Mouse (Mus musculus): ENCODE measurements at regions not wholly inside any gene's neighbourhood (a gene's known extent, or its start where the extent isn't known, plus 50 kb on each side); places are given as distances from the start of the nearest gene placed in this dataset.
A peak's percentile ranks its signal among the peaks of the same experiment; 100 is the strongest.

DNA sequence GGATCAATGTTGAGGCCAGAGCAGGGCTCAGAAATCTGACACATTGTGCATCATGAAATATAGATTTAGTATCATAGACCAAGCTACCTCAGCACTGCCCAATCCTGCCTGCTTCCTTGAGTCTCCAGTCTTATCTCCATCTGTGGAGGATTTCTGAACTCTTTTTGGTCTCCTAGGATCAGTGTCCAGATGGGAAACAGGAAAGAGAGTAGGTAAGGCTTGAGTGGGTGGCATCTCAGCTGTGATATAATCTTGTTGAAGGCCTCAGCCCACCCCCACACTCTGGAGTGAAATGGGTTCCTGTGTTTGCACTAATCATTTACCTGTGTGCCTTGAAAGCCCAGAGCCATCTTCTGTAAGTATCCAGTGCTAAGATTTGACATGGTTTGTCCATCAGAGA is 74.3 kb upstream of the Aff3 start:
- H3K4me1 ChIP-seq (replicated peaks) = no peaks in the 10 kb centered on the region
- DNase-seq (ENCODE audit: low spot score) = no peak
- H3K27me3 ChIP-seq (ENCODE audit: insufficient read depth, poor library complexity, severe bottlenecking) = no peaks in the 10 kb centered on the region
- H3K27ac ChIP-seq = no peak overlapping the region
- H3K36me3 ChIP-seq = no peaks in the 10 kb centered on the region
- no peaks in the 10 kb centered on the region for H3K9me3 ChIP-seq
- no peak overlapping the region for H3K4me3 ChIP-seq

- no peaks in the 10 kb centered on the region for H3K36me3 ChIP-seq
- DNase-seq (ENCODE audit: low spot score) = no peak
- H3K27me3 ChIP-seq (ENCODE audit: insufficient read depth, poor library complexity, severe bottlenecking) = no peaks in the 10 kb centered on the region
- H3K4me1 ChIP-seq (replicated peaks) = no peaks in the 10 kb centered on the region
- H3K9me3 ChIP-seq = no peaks in the 10 kb centered on the region
- 85% methylated on average over 8 of the region's 8 CpGs for WGBS
- H3K27ac ChIP-seq = no peak overlapping the region
- no peak overlapping the region for H3K4me3 ChIP-seq
These were observed 71.0 kb upstream of the Aff3 start for GRCm38 (mm10) chr1:38735768-38736167.

DNA sequence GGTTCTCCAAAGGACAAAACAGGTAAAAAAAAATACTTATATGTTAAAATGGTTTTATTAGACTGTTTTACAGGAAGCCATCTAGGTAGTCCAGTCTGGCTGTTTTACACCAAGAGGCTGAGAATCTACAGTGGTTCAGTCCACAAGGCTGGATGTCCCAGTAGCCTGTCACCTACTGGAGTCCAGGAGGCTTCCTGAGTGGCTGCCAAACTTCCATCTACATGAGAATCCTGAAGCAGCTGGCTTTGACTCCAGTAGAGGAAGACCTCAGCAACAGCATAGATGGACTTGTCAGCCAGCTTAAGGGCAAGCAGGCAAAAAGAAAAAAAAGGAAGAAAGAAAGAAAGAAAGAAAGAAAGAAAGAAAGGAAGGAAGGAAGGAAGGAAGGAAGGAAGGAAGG is 68.4 kb upstream of the Aff3 start:
- H3K36me3 ChIP-seq = no peaks in the 10 kb centered on the region
- peaks cover 5% of the 10 kb centered on the region; the same call in 1 of the 2 replicates for H3K4me1 ChIP-seq (replicated peaks)
- no peak for DNase-seq (ENCODE audit: low spot score)
- H3K27ac ChIP-seq = no peak overlapping the region
- H3K27me3 ChIP-seq (ENCODE audit: insufficient read depth, poor library complexity, severe bottlenecking) = no peaks in the 10 kb centered on the region
- H3K9me3 ChIP-seq = no peaks in the 10 kb centered on the region
- H3K4me3 ChIP-seq = no peak overlapping the region

DNA sequence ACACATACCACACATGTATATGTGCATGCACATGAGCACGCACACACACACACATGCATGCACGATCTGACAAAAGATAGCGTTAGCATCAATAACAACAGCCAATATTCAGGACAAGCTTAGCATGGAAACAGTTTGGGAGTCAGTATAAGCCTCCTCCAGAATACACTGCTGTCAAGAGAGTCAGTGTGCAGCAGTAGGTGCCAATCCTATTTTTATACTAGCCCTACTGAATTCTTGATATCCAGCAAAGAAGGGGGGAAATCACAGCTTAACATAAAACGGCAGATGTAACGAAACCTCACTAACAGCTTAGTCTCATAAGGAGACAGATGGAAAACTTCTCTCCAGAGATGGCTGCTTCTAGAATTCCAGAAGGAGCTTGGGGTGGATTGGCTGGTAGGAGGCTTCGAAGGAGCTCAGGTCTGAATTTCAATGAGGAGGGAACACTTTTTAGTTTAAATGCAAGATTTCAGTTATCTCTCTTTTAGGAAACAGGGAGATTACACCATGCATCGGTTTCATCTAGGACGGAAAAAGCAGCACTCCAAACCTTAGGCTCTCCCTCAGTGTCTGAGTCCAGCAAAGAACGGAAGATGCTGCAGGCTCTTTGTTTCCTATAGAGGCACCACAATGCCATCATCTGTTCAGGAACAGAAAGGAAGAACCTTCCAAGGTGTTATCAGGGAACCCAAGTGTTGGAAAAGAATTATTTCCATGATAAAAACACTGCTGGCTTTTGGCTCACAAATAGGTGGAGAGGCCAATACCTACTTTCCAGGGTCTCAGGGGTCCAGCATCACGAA is 65.4 kb upstream of the Aff3 start:
- no peaks in the 10 kb centered on the region for H3K27me3 ChIP-seq (ENCODE audit: insufficient read depth, poor library complexity, severe bottlenecking)
- 91% methylated on average over 10 of the region's 10 CpGs for WGBS
- no peak for DNase-seq (ENCODE audit: low spot score)

DNA sequence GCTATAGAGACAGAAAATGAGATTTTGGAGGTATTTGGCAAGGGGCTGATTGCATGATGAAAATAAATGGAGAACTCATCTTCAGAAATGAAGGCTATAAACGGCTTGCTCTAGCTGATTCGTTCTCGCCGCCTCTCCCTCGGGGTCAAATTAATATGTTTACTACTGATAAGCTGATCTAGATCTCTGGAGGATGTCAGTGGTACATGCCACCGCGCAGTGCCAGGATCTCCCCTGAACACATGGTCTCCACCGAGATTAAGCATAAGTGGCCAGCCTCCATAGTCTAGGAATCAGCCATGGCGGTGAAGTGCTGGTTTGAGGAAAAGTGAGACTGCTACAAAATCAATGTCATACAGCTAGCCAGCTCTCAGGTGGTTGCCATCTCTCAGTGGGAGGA is 61.0 kb upstream of the Aff3 start:
- DNase-seq (ENCODE audit: low spot score) = no peak
- peaks cover 5% of the 10 kb centered on the region; the same call in 1 of the 2 replicates for H3K4me1 ChIP-seq (replicated peaks)
- no peaks in the 10 kb centered on the region for H3K36me3 ChIP-seq
- no peaks in the 10 kb centered on the region for H3K27me3 ChIP-seq (ENCODE audit: insufficient read depth, poor library complexity, severe bottlenecking)
- H3K27ac ChIP-seq = no peak overlapping the region
- WGBS = 91% methylated on average over 9 of the region's 9 CpGs
- H3K4me3 ChIP-seq = no peak overlapping the region
- no peaks in the 10 kb centered on the region for H3K9me3 ChIP-seq

More for the DNA sequence above, 65.4 kb upstream of the Aff3 start:
- no peaks in the 10 kb centered on the region for H3K36me3 ChIP-seq
- no peaks in the 10 kb centered on the region for H3K9me3 ChIP-seq
- 0 out of 2 replicates have a peak overlapping the region, but pooled peaks have one; percentile 31 for H3K27ac ChIP-seq
- no peak overlapping the region for H3K4me3 ChIP-seq
- peaks cover 5% of the 10 kb centered on the region; the same call in 1 of the 2 replicates for H3K4me1 ChIP-seq (replicated peaks)

- DNase-seq (ENCODE audit: low spot score) = no peak
- no peak overlapping the region for H3K4me3 ChIP-seq
- H3K27me3 ChIP-seq (ENCODE audit: insufficient read depth, poor library complexity, severe bottlenecking) = no peaks in the 10 kb centered on the region
- H3K36me3 ChIP-seq = no peaks in the 10 kb centered on the region
- H3K4me1 ChIP-seq (replicated peaks) = peaks cover 5% of the 10 kb centered on the region; the same call in 1 of the 2 replicates
- WGBS = 92% methylated on average over 14 of the region's 14 CpGs
- H3K27ac ChIP-seq = no peak overlapping the region
- H3K9me3 ChIP-seq = no peaks in the 10 kb centered on the region
These were observed 59.9 kb upstream of the Aff3 start for GRCm38 (mm10) chr1:38724631-38725030.

DNA sequence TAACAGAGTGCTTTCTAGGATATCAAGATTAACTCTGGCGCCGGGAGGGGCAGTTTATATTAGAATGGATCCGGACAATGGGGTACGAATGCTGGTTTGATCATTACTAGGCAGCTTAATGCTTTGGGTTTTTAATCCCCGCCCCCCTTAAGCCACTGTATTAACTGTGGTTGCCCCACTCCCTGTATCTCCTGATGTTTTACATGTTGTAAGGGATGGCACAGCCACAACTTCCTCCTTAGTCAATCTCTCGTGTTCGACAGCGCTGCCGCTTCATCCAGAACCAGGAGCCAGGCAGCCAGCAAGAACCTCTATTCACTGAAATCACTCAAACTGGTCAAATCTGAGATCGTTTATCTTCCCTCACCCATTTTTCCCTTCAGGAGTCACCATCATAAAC is 57.4 kb upstream of the Aff3 start:
- WGBS = 96% methylated on average over 10 of the region's 10 CpGs
- no peak for DNase-seq (ENCODE audit: low spot score)
- Histone ChIP-seq H3K4me1 (replicated peaks) (peaks cover 3% of the 10 kb centered on the region; the same call in 1 of the 2 replicates), H3K27me3 (ENCODE audit: insufficient read depth, poor library complexity, severe bottlenecking) (no peaks in the 10 kb centered on the region), H3K36me3 (no peaks in the 10 kb centered on the region), H3K4me3 (no peak overlapping the region), H3K9me3 (no peaks in the 10 kb centered on the region), H3K27ac (no peak overlapping the region)

DNA sequence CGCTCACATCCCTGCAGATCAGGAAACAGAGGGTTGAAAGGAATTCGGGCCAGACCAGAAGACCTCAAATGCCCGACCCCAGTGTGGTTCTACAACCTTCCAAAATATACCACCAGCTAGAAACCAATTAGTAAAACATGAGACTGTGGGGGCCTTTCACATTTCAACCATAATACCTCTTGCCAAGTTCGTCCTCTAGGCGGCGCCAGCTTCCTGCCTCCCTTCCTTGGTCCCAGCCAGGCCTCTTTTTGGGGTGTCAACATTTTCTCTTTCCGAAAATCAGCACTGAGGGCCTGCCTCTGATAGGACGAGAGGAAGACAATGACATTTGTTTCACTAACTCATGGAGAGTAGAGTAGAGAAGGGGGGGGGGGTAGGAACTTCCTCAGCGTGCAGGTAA is 55.5 kb upstream of the Aff3 start:
- no peaks in the 10 kb centered on the region for H3K9me3 ChIP-seq
- no peak overlapping the region for H3K4me3 ChIP-seq
- no peaks in the 10 kb centered on the region for H3K36me3 ChIP-seq
- no peak for DNase-seq (ENCODE audit: low spot score)
- H3K27me3 ChIP-seq (ENCODE audit: insufficient read depth, poor library complexity, severe bottlenecking) = no peaks in the 10 kb centered on the region
- H3K27ac ChIP-seq = no peak overlapping the region
- H3K4me1 ChIP-seq (replicated peaks) = peaks cover 3% of the 10 kb centered on the region; the same call in 1 of the 2 replicates
- WGBS = 49% methylated on average over 9 of the region's 9 CpGs

- Histone ChIP-seq H3K4me1 (replicated peaks) (peaks cover 3% of the 10 kb centered on the region; the same call in 1 of the 2 replicates), H3K27me3 (ENCODE audit: insufficient read depth, poor library complexity, severe bottlenecking) (no peaks in the 10 kb centered on the region), H3K36me3 (no peaks in the 10 kb centered on the region), H3K9me3 (0 out of 2 replicates have a peak, but pooled peaks cover 5% of the 10 kb centered on the region), H3K4me3 (no peak overlapping the region), H3K27ac (no peak overlapping the region)
- no peak for DNase-seq (ENCODE audit: low spot score)
- 85% methylated on average over 4 of the region's 4 CpGs for WGBS
These were observed 50.9 kb upstream of the Aff3 start for GRCm38 (mm10) chr1:38715621-38716020.
